Mouse (Mus musculus): ENCODE results near the gene Alad. TPM values are rescaled to one million over a fixed set of nuclear protein-coding genes. Genes with fewer than 3 reads are reported as not detected.

Alad gene
- total RNA-seq, 2 experiments from 2014 or later, result 60.2 to 63.3 TPM

Other genes starting within 250 kb of the Alad start
- gene Fkbp15, start 159.4 kb downstream of the Alad start, total RNA-seq (2021), result 10 to 100 TPM; 17.9 to 18.7 TPM
- gene Slc31a1, start 159.2 kb downstream of the Alad start, total RNA-seq (2021), result 10 to 100 TPM; 22.0 to 22.8 TPM
- gene Cdc26, start 111.3 kb downstream of the Alad start, total RNA-seq (2021), result 10 to 100 TPM; 42.9 to 45.1 TPM
- 1 to 10 TPM; 9.5 to 9.6 TPM for gene Prpf4, start 111.1 kb downstream of the Alad start, total RNA-seq (2021)
- not detected for gene Rnf183, start 84.7 kb downstream of the Alad start, total RNA-seq (2021)
- under 1 TPM; 0.42 to 0.48 TPM for gene Wdr31, start 49.0 kb downstream of the Alad start, total RNA-seq (2021)
- not detected for gene Bspry, start 39.9 kb downstream of the Alad start, total RNA-seq (2021)
- 1 to 10 TPM; 6.0 to 6.5 TPM for gene Hdhd3, start 16.5 kb downstream of the Alad start, total RNA-seq (2021)
- 10 to 100 TPM; 17.3 to 18.4 TPM for gene Pole3, start 5.2 kb upstream of the Alad start, total RNA-seq (2021)
- under 1 TPM; 0.18 to 0.22 TPM for gene 4933430I17Rik, start 5.5 kb upstream of the Alad start, total RNA-seq (2021)
- gene Rgs3, start 39.9 kb upstream of the Alad start, total RNA-seq (2021), result 10 to 100 TPM; 27.9 to 31.2 TPM